Mouse (Mus musculus) liver, embryonic 14.5 days (tissue): Measurements from ENCODE around the gene Tha1.

Experiments used
- CTCF ChIP-seq: IDR thresholded peaks from 2 replicates; pipeline ENCODE4 v1.5.1; 2016; ENCODE audit warnings: antibody characterized with exemption, low read depth, control low read depth
- EP300 ChIP-seq: IDR thresholded peaks from 2 replicates; pipeline ENCODE4 v1.6.1; 2016; ENCODE audit warnings: antibody characterized with exemption, low read depth

- TF ChIP-seq EP300 (no peak), CTCF (no peak)
Observed at GRCm38 (mm10) chr11:117839021-117839420, 34.3 kb downstream of the Tha1 start.
